Mouse (Mus musculus) forelimb bud, embryonic 11.5 days (tissue): ENCODE data around the gene Afg3l1.
"Not testable (repeated sequence)": the region's sequence is repeated elsewhere in the genome, so short reads cannot be mapped to it uniquely, and the experiment has no call there.

Experiments used
- DNase-seq: peaks from one replicate; pipeline ENCODE4 v3.0.0-alpha.2; 2012; ENCODE audit warnings: low read depth, low spot score

Gene Afg3l1

DNA sequence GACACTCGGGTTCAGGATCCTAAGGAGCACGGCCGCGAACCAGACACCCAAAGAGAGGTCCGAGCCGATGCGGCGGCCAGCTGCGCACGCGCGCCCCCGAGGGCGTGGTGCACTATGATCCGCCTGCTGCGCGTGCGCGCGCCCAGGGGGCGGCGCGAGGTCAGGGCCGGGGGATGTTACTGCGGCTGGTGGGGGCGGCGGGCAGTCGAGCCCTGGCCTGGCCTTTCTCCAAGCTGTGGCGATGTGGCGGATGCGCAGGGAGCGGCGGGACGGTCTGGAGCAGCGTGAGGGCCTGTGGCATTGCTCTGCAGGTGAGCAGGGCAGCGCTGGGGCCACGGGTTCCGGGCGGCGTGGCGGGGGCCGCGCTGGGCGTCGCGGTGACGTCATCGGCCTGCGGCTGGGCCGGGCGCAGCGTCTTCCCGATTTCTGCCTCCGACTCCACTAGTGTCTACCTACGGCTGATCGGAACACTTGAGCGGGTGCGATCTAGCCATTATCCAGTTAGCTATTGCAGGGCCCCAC, at the start of gene Afg3l1:
Gene Afg3l1 (plus strand): TSS at position 167 of the 522 bp plus-strand sequence.
- DNase-seq = peak; percentile 93

DNA sequence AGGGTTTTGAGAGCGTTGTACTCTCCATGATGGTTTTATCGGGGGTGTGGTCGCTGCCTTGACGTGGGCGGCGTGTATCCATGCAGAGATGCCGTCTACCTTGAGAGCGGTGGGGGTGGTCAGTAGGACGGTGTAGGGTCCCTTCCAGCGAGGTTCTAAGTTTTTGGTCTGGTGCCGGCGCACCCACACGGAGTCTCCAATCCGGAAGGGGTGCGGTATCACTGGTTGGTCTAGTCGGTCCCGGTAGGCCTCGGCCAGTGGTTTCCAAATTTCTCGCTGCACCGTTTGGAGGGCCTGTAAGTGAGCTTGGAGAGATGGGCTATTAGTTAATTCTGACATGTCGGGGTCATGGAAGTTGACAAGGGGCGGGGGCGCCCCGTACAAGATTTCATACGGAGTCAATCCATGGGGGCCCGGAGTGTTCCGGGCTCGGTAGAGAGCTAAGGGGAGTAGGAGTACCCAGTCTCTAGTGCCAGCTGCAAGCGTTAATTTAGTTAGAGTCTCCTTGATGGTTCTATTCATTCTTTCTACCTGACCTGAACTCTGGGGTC, 49.3 kb upstream of the Afg3l1 start:
- DNase-seq = no peak

DNA sequence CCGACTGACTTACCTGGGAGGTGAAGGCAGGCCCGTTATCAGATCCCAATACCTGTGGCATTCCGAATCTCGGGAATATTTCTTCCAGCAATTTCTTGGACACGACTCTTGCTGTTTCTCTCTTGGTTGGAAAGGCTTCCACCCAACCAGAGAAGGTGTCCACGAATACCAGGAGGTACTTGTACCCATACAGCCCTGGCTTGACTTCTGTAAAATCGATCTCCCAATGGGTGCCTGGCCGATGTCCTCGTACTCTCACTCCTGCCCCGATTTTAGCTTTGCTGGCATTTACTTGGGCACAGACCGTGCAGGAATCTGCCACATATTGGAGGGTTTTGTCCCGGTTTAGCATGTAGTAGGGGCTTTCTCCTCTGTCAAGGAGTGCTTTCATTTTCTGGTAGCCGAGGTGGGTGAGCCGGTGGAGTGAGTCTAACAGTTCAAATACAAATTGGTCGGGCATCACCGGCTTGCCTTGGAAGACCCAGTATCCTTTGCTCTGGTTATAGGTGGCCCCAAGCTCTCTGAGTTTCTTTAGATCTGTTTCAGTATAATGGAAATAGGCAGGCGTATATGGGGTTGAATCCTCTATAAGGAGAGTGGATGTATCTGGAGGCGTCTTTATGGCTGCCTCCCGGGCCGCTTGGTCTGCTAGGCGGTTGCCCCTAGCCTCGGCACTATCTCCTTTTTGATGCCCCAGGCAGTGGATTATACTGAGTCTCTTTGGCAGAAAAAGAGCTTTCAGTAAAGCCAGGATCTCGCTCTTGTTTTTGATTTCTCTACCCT, 48.6 kb upstream of the Afg3l1 start:
- no peak for DNase-seq

DNA sequence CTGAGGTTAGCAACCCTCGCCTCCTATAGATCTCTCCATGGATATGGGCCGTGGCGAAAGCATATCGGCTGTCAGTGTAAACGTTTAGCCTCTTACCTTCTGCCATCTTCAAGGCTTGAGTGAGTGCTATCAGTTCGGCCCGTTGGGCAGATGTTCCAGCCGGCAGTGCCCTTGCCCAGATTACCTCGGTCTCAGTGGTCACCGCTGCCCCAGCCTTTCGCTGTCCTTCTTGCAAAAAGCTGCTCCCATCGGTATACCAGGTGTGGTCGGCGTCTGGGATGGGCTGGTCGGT, 48.0 kb upstream of the Afg3l1 start:
- DNase-seq = not testable (repeated sequence)

DNA sequence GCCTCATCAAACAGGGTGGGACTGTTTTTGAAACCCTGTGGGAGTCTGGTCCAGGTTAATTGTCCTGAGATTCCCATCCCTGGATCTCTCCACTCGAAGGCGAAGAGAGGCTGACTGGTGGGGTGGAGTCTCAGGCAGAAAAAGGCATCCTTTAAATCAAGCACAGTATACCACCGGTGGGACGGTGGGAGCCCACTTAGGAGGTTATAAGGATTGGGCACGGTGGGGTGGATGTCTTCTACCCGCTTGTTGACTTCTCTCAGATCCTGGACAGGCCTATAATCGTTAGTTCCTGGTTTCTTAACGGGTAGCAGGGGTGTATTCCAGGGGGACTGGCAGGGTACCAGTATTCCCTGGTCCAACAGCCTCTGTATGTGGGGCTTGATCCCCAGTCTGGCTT, 46.8 kb upstream of the Afg3l1 start:
- DNase-seq = not testable (repeated sequence)

DNA sequence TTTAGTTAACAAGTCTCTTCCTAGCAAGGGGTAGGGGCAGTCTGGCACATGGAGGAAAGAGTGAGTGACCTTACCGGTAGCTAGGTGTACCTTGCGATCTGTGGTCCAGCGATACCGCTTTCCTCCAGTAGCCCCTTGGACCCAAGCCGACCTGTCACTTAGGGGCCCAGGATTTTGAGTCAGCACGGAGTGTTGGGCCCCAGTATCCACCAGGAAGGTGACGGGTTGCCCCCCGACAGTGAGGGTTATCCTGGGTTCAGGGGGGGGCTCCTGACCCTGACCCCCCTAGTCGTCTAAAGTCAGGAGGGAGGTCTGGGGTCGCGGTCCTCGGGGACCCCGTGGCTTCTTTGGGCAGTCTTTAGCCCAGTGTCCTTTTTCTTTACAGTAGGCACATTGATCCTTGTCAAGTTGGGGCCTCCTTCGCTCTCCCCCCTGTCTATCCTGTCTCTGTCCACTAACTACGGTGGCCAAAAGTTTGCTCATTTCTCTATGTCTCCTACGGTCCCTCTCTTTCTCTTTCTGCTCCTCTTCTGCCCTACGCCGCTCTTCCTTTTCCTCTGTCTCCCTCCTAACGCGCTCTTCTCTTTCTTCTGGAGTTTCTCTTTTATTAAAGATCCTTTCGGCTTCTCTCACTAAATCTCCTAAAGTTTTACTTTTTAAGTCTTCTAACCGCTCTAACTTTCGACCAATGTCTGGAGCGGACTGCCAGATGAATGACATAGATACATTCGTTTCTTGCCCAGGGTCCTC, 45.9 kb upstream of the Afg3l1 start:
- no peak for DNase-seq

DNA sequence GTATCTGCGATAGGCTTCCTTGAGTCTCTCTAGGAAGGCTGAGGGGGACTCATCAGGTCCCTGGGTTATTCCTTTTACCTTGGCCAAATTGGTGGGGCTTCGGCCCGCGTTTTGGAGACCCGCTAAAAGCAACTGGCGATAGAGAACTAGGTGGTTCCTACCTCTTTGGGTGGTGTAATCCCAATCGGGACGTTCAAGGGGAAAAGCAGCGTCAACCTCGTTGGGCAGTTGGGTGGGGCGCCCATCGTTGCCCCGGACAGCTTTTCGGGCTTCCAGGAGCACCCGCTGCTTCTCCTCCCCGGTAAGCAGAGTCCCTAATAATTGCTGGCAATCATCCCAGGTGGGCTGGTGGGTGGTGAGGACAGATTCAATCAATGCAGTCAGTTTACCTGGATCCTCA, 45.3 kb upstream of the Afg3l1 start:
- DNase-seq = no peak

DNA sequence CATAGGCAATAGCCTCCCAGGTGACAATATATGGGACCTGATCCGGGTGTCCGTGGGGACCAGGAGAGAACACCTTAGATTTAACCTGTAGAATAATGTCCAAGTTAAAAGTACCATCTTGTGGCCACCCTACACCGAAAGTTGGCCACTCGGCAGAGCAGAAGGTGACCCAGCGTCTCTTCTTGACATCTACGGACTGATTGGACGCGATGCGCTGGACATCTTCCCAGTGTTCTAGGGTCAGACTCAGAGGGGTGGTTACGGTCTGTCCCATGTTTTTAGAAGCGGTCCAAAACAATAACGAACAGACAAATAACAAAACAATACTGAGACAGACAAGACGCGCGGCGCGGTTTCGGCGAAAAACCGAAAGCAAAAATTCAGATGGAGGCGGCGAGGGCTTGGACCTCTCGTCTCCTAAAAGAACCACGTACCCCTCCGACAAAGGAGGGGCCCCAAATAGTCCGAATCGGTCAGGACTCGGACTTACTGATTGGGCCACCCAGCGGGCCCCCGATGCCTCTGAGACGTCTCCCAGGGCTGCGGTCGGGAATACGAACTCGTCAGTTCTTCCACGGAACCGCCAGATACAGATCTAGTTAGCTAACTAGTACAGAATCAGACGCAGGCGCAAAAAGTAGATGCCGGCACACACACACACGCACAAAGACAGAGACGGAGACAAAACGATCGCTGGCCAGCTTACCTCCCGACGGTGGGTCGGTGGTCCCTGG, 44.3 kb upstream of the Afg3l1 start:
- DNase-seq = not testable (repeated sequence)

DNA sequence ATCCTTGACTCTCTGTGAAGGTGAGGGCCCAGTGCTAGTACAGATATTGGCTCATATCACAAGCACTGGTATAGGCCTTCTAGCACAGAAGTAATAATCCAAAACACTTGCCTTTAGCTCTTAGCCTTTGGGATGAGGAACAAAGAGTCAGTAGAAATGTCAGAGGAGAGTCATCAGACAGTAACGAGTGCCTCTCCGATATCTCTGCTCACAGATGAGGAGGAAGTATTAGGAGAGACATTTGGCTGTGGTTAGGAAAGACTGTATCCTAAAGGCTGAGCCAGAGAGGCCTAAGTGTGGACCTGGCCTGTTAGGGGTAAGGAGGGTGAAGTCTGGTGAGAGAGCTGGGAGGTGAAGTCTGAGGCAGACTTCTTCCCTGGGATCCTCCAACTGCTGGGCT, 35.9 kb upstream of the Afg3l1 start:
- DNase-seq = no peak

DNA sequence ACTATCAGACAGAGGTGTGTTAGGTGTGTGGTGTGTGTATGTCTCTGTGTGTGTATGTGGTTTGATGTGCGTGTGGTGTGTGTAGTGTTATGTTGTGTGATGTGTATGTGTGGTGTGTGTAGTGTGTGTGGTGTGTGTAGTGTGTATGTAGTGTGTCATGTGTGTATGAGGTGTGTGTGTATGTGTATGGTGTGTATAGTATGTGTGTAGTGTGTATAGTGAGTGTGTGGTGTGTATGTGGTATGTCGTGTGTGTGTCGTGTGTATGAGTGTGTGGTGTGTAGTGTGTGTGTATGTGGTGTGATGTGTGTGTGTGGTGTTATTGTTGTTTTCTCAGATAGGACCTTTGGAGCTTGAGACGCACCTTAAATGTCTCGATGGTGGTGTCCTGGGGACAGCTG, 35.4 kb upstream of the Afg3l1 start:
- no peak for DNase-seq

DNA sequence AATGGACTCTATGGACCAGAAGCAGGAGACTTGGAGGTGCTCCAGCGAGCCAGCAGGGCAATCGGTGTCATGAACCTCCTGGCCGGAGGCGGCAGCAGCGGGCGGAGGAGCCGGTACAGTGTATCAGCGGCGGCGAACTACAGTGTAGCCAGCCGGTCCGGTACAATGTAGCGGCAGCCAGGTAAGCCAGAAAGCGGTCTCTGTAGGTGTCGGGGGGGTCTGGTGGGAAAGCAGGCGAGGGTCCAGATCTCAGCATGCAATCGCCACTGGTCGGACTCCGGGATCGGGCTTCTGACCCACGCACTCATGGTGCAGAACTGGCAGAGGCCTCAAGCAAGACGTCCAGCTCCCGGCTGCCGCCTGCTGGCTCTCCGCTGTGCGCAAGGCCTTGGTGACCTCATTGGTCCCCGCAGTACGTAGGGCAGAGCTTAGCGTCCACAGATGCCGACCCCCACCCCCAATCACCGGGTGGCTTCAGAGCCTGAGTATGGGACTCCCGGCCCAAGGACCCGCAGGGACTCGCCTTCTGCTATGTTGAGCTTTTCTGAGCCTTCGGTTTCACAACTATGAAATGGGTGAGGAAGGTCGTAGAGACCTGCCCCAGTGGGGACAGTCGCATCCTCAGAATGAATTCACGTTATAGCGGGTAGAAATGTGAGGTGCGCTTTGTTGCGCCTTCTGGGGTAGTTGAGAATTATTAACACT, 34.7 kb upstream of the Afg3l1 start:
- peak; percentile 91 for DNase-seq

DNA sequence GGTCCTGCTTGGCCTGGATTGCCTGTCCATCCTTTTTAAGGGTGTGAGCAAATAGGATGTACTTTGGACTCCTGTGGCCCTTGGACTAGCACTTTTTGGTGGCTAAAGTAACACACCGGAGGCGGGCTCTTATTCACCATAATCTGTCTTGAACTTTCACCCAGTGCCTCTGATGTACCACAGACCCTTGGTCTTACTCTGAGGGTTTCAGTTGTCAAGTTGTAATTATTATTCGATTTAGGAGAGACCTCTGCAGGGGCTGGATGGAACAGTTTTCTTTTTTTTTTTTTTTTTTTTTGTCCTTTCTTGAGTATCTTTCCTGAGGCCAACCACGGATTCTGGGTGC, 34.2 kb upstream of the Afg3l1 start:
- DNase-seq = peak; percentile 8

DNA sequence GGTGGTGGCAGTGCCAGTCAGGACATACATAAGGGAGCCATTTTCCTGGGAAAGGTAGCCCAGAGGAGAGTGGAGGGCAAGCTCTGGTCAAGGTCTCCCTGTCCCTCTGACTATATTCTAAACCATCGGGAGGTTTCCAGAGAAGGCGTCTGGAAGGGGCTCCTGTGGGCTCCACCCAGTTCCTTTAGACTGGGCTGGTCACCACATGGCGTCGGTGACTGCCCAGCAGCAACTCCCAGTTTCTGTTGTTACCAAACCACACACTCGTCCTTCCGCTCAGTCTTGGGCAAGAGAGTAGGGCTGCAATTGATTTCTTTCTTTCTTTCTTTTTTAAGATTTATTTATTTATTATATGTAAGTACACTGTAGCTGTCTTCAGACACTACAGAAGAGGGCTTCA, 33.6 kb upstream of the Afg3l1 start:
- no peak for DNase-seq

DNA sequence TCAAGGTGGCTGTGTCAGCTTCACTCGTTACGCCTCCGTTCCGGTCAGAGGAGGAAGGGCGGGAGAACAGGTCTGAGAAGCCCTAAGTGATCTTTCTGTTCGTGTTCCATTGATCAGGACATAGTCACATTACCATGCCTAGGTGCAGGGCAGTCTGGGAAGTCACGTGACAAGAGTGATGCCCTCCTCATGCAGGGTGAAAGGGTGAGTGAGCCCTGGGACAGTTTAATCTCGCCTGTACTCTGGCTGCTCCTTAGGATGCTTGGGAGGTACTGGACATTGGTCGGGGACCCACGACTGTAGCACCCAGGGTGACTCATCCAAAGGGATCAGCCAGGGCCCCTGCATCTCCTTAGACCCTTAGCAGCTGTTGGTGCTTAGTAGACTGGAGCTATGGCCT, 31.7 kb upstream of the Afg3l1 start:
- no peak for DNase-seq

DNA sequence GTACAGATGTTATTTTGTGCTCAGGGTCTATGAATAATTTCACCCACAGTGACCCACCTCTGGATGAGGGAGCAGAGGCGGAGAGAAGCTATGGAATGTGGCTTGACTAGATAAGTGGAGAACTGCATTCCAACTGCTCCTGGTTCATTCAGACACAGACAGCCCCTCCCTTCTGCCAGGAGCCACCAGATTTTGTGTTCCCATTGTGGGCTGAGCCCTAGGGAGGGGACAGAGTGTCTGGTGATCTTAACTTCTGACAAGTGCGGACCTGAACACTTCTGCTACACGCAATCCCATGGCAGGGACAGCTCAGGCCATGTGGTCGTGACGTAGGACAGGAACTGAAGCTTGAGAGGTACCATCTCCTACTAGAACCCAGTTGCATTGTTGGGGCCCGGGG, 30.9 kb upstream of the Afg3l1 start:
- no peak for DNase-seq

DNA sequence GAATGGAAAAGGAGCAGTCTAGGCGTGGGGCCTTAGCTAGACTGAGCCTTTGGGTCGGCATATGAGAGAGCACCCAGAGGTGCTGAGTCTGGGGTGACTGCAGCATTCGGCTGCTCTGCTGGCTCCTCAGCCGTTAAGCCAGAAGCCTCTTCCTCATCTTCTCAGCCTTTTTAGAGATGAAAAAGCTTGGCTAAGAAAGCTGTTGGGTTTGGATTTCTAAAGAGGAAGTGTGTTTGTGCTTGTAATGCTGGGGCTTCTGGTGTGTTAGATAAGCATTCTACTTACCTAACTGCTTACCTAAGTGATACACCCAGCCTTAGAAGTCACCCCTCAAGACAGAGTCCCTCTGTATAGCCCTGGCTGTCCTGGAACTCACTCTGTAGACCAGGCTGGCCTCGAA, 26.9 kb upstream of the Afg3l1 start:
- DNase-seq = no peak

DNA sequence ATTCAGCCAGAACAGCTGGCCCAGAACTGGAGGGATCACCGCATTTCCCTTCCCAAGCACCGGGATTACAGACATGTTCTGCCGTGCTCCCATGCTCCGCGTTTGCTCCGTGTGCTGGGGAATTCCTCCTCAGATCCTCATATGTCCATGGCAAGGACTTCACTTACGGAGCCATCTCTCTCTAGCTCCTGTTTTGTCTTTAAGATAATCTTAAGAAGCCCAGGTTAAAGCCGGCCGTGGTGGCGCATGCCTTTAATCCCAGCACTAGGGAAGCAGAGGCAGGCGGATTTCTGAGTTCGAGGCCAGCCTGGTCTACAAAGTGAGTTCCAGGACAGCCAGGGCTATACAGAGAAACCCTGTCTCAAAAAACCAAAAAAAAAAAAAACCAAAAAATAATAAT, 26.0 kb upstream of the Afg3l1 start:
- not testable (repeated sequence) for DNase-seq

DNA sequence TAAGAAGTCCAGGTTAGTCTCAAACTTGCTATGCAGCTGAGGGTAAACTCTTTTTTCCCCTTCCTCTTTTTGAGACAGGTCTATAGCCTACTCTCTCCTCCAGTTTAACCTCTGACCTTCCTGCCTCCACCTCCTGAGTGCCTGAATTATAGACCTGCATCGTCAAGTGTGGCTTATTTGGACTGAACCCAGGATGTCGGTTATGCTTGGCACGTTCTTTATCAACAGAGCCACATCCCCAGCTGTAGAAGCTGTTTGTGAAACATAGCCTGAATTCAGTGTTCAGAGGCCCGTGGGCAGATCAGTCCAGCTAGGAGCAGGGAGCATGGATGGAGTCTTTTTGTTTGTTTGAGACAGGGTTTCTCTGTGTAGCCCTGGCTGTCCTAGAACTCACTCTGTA, 25.6 kb upstream of the Afg3l1 start:
- DNase-seq = no peak

DNA sequence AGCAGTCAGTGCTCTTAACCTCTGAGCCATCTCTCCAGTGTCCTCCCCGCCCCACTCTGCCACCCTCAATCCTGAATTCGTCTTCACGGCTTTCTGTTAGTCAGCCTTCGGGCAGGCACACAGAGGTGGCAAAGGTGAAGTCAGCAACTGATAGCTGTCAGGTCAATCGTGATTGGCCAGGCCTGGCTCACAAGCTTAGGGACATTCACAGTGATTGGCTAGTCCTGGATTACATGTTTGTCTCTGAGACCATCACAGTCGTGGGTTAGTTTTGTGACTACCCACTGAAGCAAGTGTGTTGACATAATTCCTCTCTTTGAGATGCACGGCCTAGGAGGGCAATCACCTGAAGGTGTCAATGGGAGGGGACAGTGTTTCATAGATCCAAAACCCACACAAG, 24.4 kb upstream of the Afg3l1 start:
- no peak for DNase-seq

DNA sequence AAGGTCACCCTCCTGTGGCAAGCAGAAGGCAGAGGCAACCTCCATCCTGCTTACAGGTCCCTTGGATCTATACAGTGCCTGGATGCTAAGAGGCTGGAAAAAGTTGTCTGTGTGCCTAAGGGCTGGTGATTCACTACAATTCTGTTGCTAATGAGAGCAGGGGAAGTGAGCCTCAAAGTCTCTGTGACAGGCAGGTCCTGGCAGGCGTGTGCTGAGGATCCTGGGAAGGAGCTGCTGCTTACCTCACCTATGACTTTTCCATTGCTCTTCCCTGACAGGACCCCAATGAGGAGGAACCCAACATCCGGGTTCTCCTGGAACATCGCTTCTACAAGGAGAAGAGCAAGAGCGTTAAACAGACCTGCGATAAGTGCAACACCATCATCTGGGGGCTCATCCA, 23.8 kb upstream of the Afg3l1 start:
- DNase-seq = no peak

DNA sequence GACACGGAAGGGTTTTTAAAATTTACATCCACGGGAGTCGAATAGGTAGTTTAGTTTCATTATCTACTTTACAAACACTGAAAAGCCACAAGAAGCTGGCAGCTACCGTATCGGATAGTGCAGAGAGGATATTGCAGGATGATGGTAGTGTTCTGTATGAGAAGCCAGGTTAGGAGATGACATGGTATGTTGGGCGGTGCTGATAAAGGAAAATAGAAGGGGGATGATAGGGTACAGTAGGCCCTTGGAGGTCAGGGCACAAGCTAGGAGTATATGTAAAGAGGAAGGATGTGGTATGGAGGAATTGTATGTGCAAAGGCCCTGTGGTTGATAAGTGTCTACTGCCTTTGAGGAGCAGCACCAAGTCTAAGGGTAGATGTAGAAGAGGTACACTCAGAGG, 23.1 kb upstream of the Afg3l1 start:
- DNase-seq = no peak

DNA sequence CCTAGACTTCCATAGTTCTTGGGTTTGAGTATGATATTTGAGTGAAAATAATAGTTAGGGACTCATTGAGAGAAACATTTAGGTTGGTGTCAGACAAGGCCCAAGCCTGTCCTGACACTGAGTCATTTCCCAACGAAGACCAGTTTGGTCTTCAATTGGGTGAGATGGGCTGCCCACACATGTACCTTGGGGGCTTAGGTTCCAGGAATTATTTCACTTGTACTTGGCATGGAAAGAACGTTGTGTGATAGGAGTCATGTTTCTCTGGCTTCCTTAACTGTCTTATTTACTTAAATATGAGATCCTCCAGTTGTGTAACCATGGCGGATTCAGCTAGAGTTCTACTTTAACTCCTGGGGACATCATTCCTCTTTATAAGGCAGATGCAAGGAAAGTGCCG, 14.1 kb upstream of the Afg3l1 start:
- DNase-seq = no peak
